Mouse (Mus musculus): ENCODE data around the gene Tmem150a. TPM values are rescaled to one million over a fixed set of nuclear protein-coding genes. Genes with fewer than 3 reads are reported as not detected.

Tmem150a gene
- polyA plus RNA-seq, 1 experiment from 2014 or later, result 15.4 TPM

DNA sequence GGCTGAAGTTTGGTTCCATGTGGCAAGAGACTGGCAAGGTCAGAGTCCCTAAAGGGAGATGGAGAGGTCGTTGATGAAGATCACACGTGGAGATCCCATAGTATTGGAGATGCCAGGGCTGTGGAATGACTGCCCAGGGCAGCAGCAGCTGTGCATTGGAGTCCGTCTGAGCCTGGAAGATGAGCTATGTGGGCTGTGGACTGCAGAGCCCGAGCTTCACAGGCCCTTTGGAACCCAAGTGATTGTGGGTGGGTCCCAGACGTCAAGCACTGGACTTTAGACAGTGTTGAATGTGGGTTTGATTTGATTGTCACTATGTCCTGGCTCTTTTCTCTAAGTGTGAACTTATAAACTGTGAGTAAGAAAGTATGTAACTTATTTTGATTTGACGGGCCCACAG is 9.7 kb downstream of the Tmem150a start:
- no peak overlapping the region for H3K9ac ChIP-seq
- no peak overlapping the region for H3K4me3 ChIP-seq (replicated peaks)
- H3K27me3 ChIP-seq (replicated peaks), result no peaks in the 10 kb centered on the region
- no peak for ATAC-seq (ENCODE audit: insufficient read depth, low FRiP score, low read depth)
- no peak overlapping the region for H3K4me2 ChIP-seq
- 68% methylated on average over 6 of the region's 6 CpGs for WGBS
- H3K27ac ChIP-seq, result no peak overlapping the region
- H3K9me3 ChIP-seq, result no peaks in the 10 kb centered on the region
- peaks cover 21% of the 10 kb centered on the region for H3K4me1 ChIP-seq
- H3K36me3 ChIP-seq, result no peaks in the 10 kb centered on the region

DNA sequence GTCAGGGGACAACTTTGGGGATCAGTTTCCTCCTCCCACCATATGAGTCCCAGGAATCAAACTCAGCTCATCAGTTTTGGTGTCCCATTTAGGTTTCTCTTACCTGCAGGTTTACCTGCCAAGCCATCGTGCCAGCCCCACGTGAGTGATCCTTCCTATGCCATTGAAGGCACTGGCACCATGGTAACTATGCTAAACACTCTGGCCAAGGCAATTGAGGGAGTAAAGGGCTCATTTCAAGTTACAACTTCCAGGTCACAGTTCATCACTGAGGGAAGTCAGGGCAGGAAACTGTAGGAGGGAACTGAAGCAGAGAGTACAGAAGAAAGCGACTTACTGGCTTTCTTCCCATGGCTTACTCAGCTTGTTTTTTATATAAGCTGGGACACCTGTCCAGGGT is 11.1 kb downstream of the Tmem150a start:
- no peak for ATAC-seq (ENCODE audit: insufficient read depth, low FRiP score, low read depth)
- no peak overlapping the region for H3K27ac ChIP-seq
- H3K4me2 ChIP-seq, result no peak overlapping the region
- H3K4me1 ChIP-seq, result peaks cover 12% of the 10 kb centered on the region
- H3K27me3 ChIP-seq (replicated peaks), result no peaks in the 10 kb centered on the region
- H3K9ac ChIP-seq, result no peak overlapping the region
- H3K36me3 ChIP-seq, result no peaks in the 10 kb centered on the region
- H3K9me3 ChIP-seq, result no peaks in the 10 kb centered on the region
- no peak overlapping the region for H3K4me3 ChIP-seq (replicated peaks)
- 62% methylated on average over 3 of the region's 3 CpGs for WGBS

DNA sequence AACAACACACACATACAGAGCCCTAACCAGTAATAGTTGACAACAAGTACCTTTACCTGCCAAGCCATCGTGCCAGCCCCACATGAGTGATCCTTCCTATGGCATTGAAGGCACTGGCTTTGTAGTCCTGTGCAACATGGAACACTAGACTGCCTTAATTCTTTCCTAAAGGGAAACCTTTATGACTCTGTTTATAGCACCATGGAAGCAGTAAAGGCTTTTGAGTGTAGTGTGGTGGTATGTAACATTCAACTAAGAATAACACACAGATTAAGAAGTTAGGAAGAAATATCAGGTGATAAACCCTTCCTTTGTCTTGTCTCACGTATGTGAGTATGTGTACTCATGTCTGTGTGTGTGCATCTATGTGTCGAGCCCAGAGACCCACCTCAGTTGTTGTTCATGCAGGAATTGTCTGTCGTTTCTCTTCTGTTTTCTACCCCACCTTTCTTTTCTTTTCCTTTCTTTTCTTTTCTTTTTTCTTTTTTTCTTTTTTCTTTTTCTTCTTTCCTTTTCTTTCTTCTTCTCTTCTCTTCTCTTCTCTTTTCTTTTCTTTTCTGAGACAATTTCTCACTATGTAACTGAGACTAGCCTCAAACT is 11.7 kb downstream of the Tmem150a start, which contains the start of gene Rnf181:
Rnf181 (minus strand) TSS at position 113 of the 600 bp plus-strand sequence.
- WGBS, result 75% methylated on average over 4 of the region's 4 CpGs
- H3K27me3 ChIP-seq (replicated peaks), result no peaks in the 10 kb centered on the region

DNA sequence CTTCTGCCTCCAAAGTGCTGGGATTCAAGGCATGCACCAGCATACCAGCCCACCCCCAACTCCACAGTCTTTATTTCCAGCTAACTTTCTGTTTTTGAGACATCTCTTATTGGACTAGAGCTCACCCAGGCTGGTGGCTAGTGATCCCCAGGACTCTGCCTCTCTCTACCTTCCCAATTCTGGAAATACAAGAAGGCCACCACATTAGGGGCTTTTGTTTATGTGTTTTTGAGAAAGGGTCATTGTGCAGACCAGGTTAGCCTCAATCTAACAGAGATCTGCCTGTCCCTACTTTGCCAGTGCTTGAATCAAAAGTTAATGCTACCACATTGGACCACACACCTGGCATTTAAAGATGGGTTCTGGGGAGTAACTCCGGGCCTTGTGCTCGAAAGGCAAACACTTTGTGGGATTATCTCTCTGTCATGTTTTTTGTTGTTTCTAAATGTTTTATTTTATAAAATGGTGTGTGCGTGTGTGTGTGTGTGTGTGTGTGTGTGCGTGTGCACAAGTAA is 12.3 kb downstream of the Tmem150a start:
- Histone ChIP-seq H3K27ac (no peak overlapping the region), H3K9me3 (no peaks in the 10 kb centered on the region), H3K4me2 (no peak overlapping the region), H3K4me3 (replicated peaks) (no peak overlapping the region), H3K9ac (no peak overlapping the region), H3K4me1 (peaks cover 7% of the 10 kb centered on the region), H3K27me3 (replicated peaks) (no peaks in the 10 kb centered on the region), H3K36me3 (no peaks in the 10 kb centered on the region)
- 66% methylated on average over 4 of the region's 4 CpGs for WGBS
- no peak for ATAC-seq (ENCODE audit: insufficient read depth, low FRiP score, low read depth)

More for the DNA sequence above, 11.7 kb downstream of the Tmem150a start, which contains the start of gene Rnf181:
- H3K4me1 ChIP-seq, result peaks cover 7% of the 10 kb centered on the region
- no peak within 1 kb of the TSS for H3K27ac ChIP-seq
- no peaks in the 10 kb centered on the region for H3K9me3 ChIP-seq
- no peak within 1 kb of the TSS for H3K9ac ChIP-seq
- no peak for ATAC-seq (ENCODE audit: insufficient read depth, low FRiP score, low read depth)
- no peak within 1 kb of the TSS for H3K4me3 ChIP-seq (replicated peaks)
- no peak within 1 kb of the TSS for H3K4me2 ChIP-seq
- no peaks in the 10 kb centered on the region for H3K36me3 ChIP-seq

DNA sequence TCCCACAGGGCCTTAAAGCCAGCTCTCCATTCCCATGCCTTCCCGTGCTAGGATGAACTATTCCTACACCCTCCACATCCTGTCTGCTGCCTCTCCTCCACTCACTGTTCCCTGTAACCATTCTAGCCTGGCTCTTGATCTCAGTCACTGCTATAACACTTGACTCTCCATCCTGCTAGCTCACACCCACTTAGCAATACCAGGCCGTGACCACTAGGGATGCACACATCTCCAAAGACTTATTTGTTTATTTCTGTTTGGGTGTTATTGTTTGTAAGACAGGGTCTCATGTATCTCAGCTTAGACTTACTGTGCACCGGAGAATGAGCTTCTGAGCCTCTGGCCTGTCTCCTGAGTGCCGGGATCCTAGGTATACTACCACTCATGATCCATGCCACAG is 14.3 kb downstream of the Tmem150a start:
- Histone ChIP-seq H3K9me3 (no peaks in the 10 kb centered on the region), H3K36me3 (no peaks in the 10 kb centered on the region), H3K27me3 (replicated peaks) (no peaks in the 10 kb centered on the region), H3K27ac (no peak overlapping the region), H3K4me3 (replicated peaks) (no peak overlapping the region), H3K9ac (no peak overlapping the region), H3K4me2 (no peak overlapping the region), H3K4me1 (peaks cover 12% of the 10 kb centered on the region)
- WGBS, result 77% methylated on average over 4 of the region's 4 CpGs
- no peak for ATAC-seq (ENCODE audit: insufficient read depth, low FRiP score, low read depth)

DNA sequence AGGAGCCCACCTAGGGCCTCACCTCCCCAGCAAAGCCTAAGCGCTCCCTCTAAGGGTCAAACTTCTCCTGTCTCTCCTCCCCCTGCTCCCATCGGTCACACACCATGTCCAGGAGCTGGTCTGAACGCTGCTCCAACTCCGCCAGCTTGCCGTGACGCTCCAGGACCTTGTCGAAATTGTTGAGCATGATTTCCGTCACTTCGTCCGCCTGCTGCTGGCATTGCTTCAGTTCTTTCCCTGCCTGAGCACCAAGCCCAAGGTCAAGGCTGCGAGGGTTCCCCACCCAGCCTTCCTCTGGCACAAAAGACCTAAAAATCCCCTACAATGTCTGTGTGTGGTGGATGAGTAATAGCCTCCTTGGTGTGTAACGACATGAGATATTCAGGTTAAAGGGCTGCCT is 14.8 kb downstream of the Tmem150a start:
- H3K4me1 ChIP-seq, result peaks cover 12% of the 10 kb centered on the region
- H3K4me2 ChIP-seq, result no peak overlapping the region
- H3K9me3 ChIP-seq, result no peaks in the 10 kb centered on the region
- H3K4me3 ChIP-seq (replicated peaks), result no peak overlapping the region
- no peak overlapping the region for H3K9ac ChIP-seq
- WGBS, result 75% methylated on average over 12 of the region's 12 CpGs
- ATAC-seq (ENCODE audit: insufficient read depth, low FRiP score, low read depth), result no peak
- H3K27ac ChIP-seq, result no peak overlapping the region
- no peaks in the 10 kb centered on the region for H3K36me3 ChIP-seq
- no peaks in the 10 kb centered on the region for H3K27me3 ChIP-seq (replicated peaks)

DNA sequence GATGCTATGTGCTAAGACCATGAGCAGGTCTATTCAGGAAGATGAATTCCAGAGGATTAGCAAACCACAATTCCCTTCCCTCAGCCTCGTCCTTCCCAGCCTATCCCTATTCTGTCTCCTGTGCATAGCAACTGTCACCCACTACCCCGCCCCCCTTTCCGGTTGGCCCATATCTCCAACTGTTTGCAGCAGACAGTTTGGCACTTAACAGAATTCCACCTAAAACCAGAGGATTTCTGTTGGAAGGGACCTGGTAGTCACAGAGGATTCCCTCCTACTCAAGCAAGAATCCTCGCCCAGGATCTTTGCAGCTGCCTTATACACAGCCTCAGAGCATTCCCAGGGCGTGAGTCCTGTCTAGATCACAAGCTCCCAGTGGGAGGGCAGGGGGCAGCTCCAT is 15.9 kb downstream of the Tmem150a start:
- no peak overlapping the region for H3K9ac ChIP-seq
- no peaks in the 10 kb centered on the region for H3K36me3 ChIP-seq
- H3K4me3 ChIP-seq (replicated peaks), result no peak overlapping the region
- 38% methylated on average over 5 of the region's 5 CpGs for WGBS
- no peak overlapping the region; the same call in 1 of the 2 replicates for H3K4me2 ChIP-seq
- H3K27ac ChIP-seq, result peak overlapping the region; percentile 79
- no peaks in the 10 kb centered on the region for H3K9me3 ChIP-seq
- H3K27me3 ChIP-seq (replicated peaks), result no peaks in the 10 kb centered on the region
- H3K4me1 ChIP-seq, result peaks cover 12% of the 10 kb centered on the region
- ATAC-seq (ENCODE audit: insufficient read depth, low FRiP score, low read depth), result 0 out of 2 replicates have a peak, but pooled peaks have one; percentile 11

DNA sequence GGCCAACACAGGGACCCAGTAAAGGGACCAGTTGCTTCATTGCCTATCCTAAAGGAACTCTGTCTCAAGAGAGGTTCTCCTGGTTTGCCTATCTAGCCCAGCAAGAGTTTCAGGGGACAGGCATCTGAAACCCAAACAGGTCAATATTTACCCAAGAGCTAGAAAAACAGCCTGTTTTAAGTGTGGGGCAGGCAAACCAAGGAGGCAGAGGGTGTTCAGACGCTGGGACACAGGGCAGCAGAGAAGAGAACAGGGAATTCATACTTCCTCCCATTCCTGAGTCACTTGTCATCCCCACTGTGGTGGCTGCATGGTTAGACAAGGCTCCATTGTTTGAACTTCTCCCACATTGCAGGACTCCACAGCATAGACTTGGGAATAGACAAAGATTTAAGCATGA is 16.3 kb downstream of the Tmem150a start:
- 20% methylated on average over 1 of the region's 1 CpGs for WGBS
- no peak overlapping the region for H3K9ac ChIP-seq
- 0 out of 2 replicates have a peak, but pooled peaks have one; percentile 57 for ATAC-seq (ENCODE audit: insufficient read depth, low FRiP score, low read depth)

DNA sequence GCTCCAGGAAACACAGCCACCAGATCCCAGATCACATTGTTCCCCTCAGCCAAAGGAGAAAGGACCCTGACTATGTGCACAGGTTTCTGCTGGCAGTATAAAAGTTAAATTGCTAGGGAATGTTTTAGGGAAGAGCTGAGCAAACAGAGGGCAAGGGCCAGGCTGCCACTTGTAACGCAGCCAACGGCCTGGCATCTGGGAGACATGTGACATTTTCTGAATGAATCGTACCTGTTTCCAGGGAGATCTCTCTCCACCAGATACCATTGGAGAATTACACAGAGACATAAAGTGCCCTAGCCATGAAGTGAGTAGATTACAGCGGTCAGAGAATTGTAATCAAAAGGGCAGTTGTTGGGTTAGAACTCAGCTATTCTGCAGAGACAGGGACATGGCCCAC is 17.9 kb downstream of the Tmem150a start:
- no peak for ATAC-seq (ENCODE audit: insufficient read depth, low FRiP score, low read depth)
- Histone ChIP-seq H3K9ac (no peak overlapping the region), H3K4me2 (no peak overlapping the region), H3K27me3 (replicated peaks) (no peaks in the 10 kb centered on the region), H3K36me3 (no peaks in the 10 kb centered on the region), H3K9me3 (no peaks in the 10 kb centered on the region), H3K4me1 (peaks cover 12% of the 10 kb centered on the region), H3K4me3 (replicated peaks) (no peak overlapping the region), H3K27ac (no peak overlapping the region)
- 77% methylated on average over 4 of the region's 4 CpGs for WGBS

More for the DNA sequence above, 16.3 kb downstream of the Tmem150a start:
- Histone ChIP-seq H3K36me3 (no peaks in the 10 kb centered on the region), H3K27me3 (replicated peaks) (no peaks in the 10 kb centered on the region), H3K9me3 (no peaks in the 10 kb centered on the region), H3K27ac (peak overlapping the region; percentile 79), H3K4me1 (peaks cover 12% of the 10 kb centered on the region), H3K4me3 (replicated peaks) (no peak overlapping the region), H3K4me2 (no peak overlapping the region)

DNA sequence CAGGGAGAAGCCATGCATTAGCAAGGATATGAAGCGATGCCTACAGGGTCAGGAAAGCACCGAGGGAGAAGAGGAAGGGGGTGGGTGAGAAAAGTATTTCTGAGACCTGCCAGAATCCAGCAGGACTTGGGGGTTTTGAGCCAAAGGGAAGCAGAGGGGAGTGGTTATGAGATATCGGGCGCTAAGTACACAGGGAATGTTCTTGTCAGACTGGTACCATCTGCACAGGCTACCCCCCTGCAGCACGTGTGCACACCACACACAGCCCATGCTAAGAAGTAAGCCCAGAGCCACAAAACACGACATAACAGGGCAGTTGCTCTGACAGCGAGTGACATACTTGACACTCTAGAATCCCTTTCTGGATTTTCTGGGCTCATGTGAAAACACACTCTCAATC is 19.0 kb downstream of the Tmem150a start:
- Histone ChIP-seq H3K9ac (no peak overlapping the region), H3K27me3 (replicated peaks) (no peaks in the 10 kb centered on the region), H3K36me3 (no peaks in the 10 kb centered on the region), H3K9me3 (no peaks in the 10 kb centered on the region), H3K27ac (no peak overlapping the region), H3K4me2 (no peak overlapping the region), H3K4me1 (peaks cover 12% of the 10 kb centered on the region), H3K4me3 (replicated peaks) (no peak overlapping the region)
- 39% methylated on average over 7 of the region's 7 CpGs for WGBS
- ATAC-seq (ENCODE audit: insufficient read depth, low FRiP score, low read depth), result peak; percentile 47; the same call in 1 of the 2 replicates

DNA sequence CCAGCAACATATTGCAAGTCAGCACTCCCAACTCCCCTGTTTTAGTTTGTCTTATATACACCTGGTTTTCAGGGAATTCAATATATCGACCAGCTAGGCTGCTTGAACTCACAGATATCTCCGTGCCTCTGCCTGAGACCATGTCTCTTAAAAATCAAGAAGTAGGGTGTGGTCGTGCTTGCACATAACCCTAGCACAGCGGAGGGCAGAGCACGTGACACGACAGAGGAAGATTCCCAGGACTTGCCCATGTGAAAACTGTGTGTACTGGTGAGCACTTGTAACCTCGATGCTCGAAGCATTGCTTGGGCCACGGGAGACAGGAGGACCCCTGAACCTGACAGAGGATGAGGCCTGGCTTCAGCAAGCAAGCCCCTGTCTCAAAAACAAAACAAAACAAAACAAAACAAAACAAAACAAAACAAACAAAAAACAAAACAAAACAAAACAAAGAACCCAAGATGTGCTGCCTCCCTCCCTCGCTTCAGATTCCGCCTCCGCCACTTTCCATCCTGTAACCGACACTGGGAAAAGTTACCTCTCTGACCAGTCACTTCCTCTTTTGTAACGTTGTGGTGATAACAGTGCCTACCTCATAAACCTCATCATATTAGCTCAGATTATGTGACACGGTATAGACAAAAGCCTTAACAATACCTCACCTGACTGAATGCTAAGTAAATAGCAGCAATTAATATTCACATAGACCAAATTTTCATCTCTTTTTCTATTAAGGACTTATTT is 19.7 kb downstream of the Tmem150a start:
- peaks cover 7% of the 10 kb centered on the region for H3K4me1 ChIP-seq
- no peak overlapping the region for H3K27ac ChIP-seq
- 68% methylated on average over 15 of the region's 15 CpGs for WGBS
- H3K9ac ChIP-seq, result no peak overlapping the region
- H3K4me2 ChIP-seq, result no peak overlapping the region
- no peak overlapping the region for H3K4me3 ChIP-seq (replicated peaks)
- no peaks in the 10 kb centered on the region for H3K9me3 ChIP-seq
- H3K27me3 ChIP-seq (replicated peaks), result no peaks in the 10 kb centered on the region
- ATAC-seq (ENCODE audit: insufficient read depth, low FRiP score, low read depth), result peak; percentile 54; the same call in 1 of the 2 replicates
- H3K36me3 ChIP-seq, result no peaks in the 10 kb centered on the region
